In the genomic region with DNA sequence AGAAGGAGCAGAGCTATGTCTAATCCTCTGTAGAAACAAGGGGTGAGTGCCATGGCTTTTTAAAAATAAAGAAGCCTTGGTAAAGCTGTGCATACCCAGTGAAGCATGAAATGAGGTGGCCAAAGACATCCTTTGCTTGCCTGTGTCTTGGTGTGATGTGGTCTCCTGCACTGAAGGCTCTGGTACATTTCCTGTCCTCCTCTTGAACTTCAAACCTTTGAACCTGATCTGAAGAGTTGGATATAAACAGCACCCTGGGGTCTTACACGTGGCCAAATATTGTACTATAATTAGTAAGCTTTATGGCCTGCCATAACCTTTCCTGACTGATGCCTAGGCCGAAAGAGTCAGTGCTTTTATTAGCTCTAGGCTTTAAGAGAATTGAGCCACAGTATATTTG, we compare ENCODE assay signal across 23 mouse cellular contexts.
DNase-seq lines count a peak whose midpoint lies in the region; ATAC-seq and TF ChIP-seq lines count a peak whose summit lies in the region.
"Had no signal": no experiment of that assay in that cellular context is flagged by ENCODE, and none has a peak within 500 bp of the region (broad histone marks: within the 10 kb centered on the region; RNA-seq: fewer than 3 reads in every experiment).

No protein-coding gene starts in this region.

- ATAC-seq in hindbrain, embryonic 14.5 days (ENCODE audit: low FRiP score) = no peak
- ATAC-seq in hindbrain, embryonic 11.5 days (ENCODE audit: low FRiP score) = no peak
- ATAC-seq in limb, embryonic 14.5 days (ENCODE audit: low FRiP score, low read depth) = no peak
- peak; percentile 80 for ATAC-seq in intestine, embryonic 15.5 days
- 0 out of 2 replicates have a peak, but pooled peaks have one; percentile 39 for ATAC-seq in neural tube, embryonic 15.5 days (ENCODE audit: low FRiP score)
- ATAC-seq in megakaryocyte progenitor cell, adult 5-6 weeks (replicated peaks; ENCODE audit: poor library complexity) = no peak
- ATAC-seq: forebrain, postnatal 0 days; hindbrain, postnatal 0 days; lung, postnatal 0 days; midbrain, embryonic 16.5 days had no signal

- no peak overlapping the region for H3K9ac ChIP-seq in hindbrain, embryonic 14.5 days
- H3K9ac ChIP-seq in hindbrain, embryonic 11.5 days (ENCODE audit: low read depth, low read length) = no peak overlapping the region
- no peak overlapping the region for H3K9ac ChIP-seq in limb, embryonic 14.5 days (ENCODE audit: low read depth, low read length, severe bottlenecking)
- no peak overlapping the region for H3K9ac ChIP-seq in intestine, embryonic 15.5 days
- no peak overlapping the region for H3K9ac ChIP-seq in neural tube, embryonic 15.5 days (replicated peaks)
- H3K9ac ChIP-seq: embryonic facial prominence, embryonic 15.5 days; forebrain, postnatal 0 days; heart, embryonic 13.5 days; limb, embryonic 15.5 days had no signal

- H3K27ac ChIP-seq in hindbrain, embryonic 14.5 days = 0 out of 2 replicates have a peak overlapping the region, but pooled peaks have one; percentile 14
- no peak overlapping the region for H3K27ac ChIP-seq in hindbrain, embryonic 11.5 days (ENCODE audit: low read depth, low read length)
- H3K27ac ChIP-seq in limb, embryonic 14.5 days (replicated peaks; ENCODE audit: low read depth, low read length) = no peak overlapping the region
- no peak overlapping the region for H3K27ac ChIP-seq in limb, embryonic 10.5 days
- H3K27ac ChIP-seq in intestine, embryonic 15.5 days = no peak overlapping the region
- no peak overlapping the region for H3K27ac ChIP-seq in neural tube, embryonic 15.5 days (replicated peaks)
- H3K27ac ChIP-seq: embryonic facial prominence, embryonic 15.5 days; forebrain, embryonic 10.5 days; heart, embryonic 13.5 days; hindbrain, postnatal 0 days; limb, embryonic 15.5 days had no signal

- 41% methylated on average over 2 of the region's 2 CpGs for WGBS in hindbrain, embryonic 14.5 days
- 44% methylated on average over 2 of the region's 2 CpGs for WGBS in hindbrain, embryonic 11.5 days
- WGBS in limb, embryonic 14.5 days = 11% methylated on average over 2 of the region's 2 CpGs
- 19% methylated on average over 2 of the region's 2 CpGs for WGBS in limb, embryonic 10.5 days
- 18% methylated on average over 2 of the region's 2 CpGs for WGBS in intestine, embryonic 15.5 days
- WGBS in neural tube, embryonic 15.5 days = 17% methylated on average over 2 of the region's 2 CpGs

- DNase-seq in hindbrain, embryonic 14.5 days (ENCODE audit: low spot score) = no peak
- DNase-seq in hindbrain, embryonic 11.5 days (ENCODE audit: low spot score) = no peak
- DNase-seq in limb, embryonic 14.5 days (ENCODE audit: low spot score) = peak; percentile 19
- no peak for DNase-seq in limb, embryonic 10.5 days (ENCODE audit: low spot score)
- DNase-seq in layer of hippocampus, adult 11-12 months (ENCODE audit: low spot score) = no peak
- DNase-seq: adrenal gland, postnatal 10 days; cerebellum, adult 9-10 months; forebrain, postnatal 0 days; heart, adult 18-20 months; layer of hippocampus, postnatal 36 days; spleen, adult 18-20 months; thymus, adult 18-20 months; thymus, postnatal 4 days had no signal

- no peak for TF ChIP-seq POLR2A in limb, embryonic 14.5 days (IDR thresholded peaks at IDR 0.05; ENCODE audit: borderline replicate concordance, extremely low read depth, insufficient read depth, insufficient read length)

- H3K4me2 ChIP-seq in hindbrain, embryonic 14.5 days (replicated peaks) = no peak overlapping the region
- H3K4me2 ChIP-seq in hindbrain, embryonic 11.5 days (replicated peaks; ENCODE audit: low read depth, low read length) = no peak overlapping the region
- H3K4me2 ChIP-seq in limb, embryonic 14.5 days (replicated peaks; ENCODE audit: low read depth, low read length, severe bottlenecking) = no peak overlapping the region
- H3K4me2 ChIP-seq in intestine, embryonic 15.5 days (replicated peaks) = no peak overlapping the region
- no peak overlapping the region for H3K4me2 ChIP-seq in neural tube, embryonic 15.5 days
- H3K4me2 ChIP-seq: embryonic facial prominence, embryonic 15.5 days; heart, embryonic 13.5 days; limb, embryonic 15.5 days had no signal

- peaks cover 5% of the 10 kb centered on the region; the same call in 1 of the 2 replicates for H3K4me1 ChIP-seq in hindbrain, embryonic 14.5 days (replicated peaks; ENCODE audit: control insufficient read depth, insufficient read depth, low read length)
- no peaks in the 10 kb centered on the region; the same call in 1 of the 2 replicates for H3K4me1 ChIP-seq in hindbrain, embryonic 11.5 days (replicated peaks; ENCODE audit: control insufficient read depth, insufficient read depth, low read length)
- H3K4me1 ChIP-seq in limb, embryonic 14.5 days (ENCODE audit: control insufficient read depth, insufficient read depth, low read length) = peaks cover 13% of the 10 kb centered on the region
- H3K4me1 ChIP-seq in limb, embryonic 10.5 days = peaks cover 25% of the 10 kb centered on the region
- no peaks in the 10 kb centered on the region for H3K4me1 ChIP-seq in intestine, embryonic 15.5 days (replicated peaks)
- H3K4me1 ChIP-seq in neural tube, embryonic 15.5 days = no peaks in the 10 kb centered on the region
- H3K4me1 ChIP-seq: limb, embryonic 15.5 days had no signal

- H3K27me3 ChIP-seq in hindbrain, embryonic 14.5 days (ENCODE audit: control insufficient read depth, insufficient read depth, low read length) = no peaks in the 10 kb centered on the region
- H3K27me3 ChIP-seq in hindbrain, embryonic 11.5 days (ENCODE audit: control insufficient read depth, insufficient read depth, low read length) = no peaks in the 10 kb centered on the region
- no peaks in the 10 kb centered on the region for H3K27me3 ChIP-seq in limb, embryonic 14.5 days (ENCODE audit: control insufficient read depth, insufficient read depth, low read length)
- H3K27me3 ChIP-seq in limb, embryonic 10.5 days (ENCODE audit: low read depth, poor library complexity, severe bottlenecking) = no peaks in the 10 kb centered on the region
- no peaks in the 10 kb centered on the region for H3K27me3 ChIP-seq in intestine, embryonic 15.5 days (replicated peaks)
- no peaks in the 10 kb centered on the region for H3K27me3 ChIP-seq in neural tube, embryonic 15.5 days (replicated peaks)
- H3K27me3 ChIP-seq: embryonic facial prominence, embryonic 15.5 days; heart, embryonic 13.5 days; limb, embryonic 15.5 days had no signal

- no peak overlapping the region for H3K4me3 ChIP-seq in hindbrain, embryonic 14.5 days (replicated peaks; ENCODE audit: low read length)
- no peak overlapping the region for H3K4me3 ChIP-seq in hindbrain, embryonic 11.5 days (ENCODE audit: low read depth, low read length)
- H3K4me3 ChIP-seq in limb, embryonic 14.5 days (replicated peaks; ENCODE audit: low read length) = no peak overlapping the region
- no peak overlapping the region for H3K4me3 ChIP-seq in limb, embryonic 10.5 days
- no peak overlapping the region for H3K4me3 ChIP-seq in intestine, embryonic 15.5 days (replicated peaks)
- H3K4me3 ChIP-seq in neural tube, embryonic 15.5 days (replicated peaks) = no peak overlapping the region
- H3K4me3 ChIP-seq: embryonic facial prominence, embryonic 15.5 days; forebrain, embryonic 10.5 days; heart, embryonic 13.5 days; limb, embryonic 15.5 days had no signal

- H3K9me3 ChIP-seq in hindbrain, embryonic 14.5 days (ENCODE audit: control insufficient read depth, low read length) = no peaks in the 10 kb centered on the region
- H3K9me3 ChIP-seq in hindbrain, embryonic 11.5 days (ENCODE audit: control insufficient read depth, low read length) = no peaks in the 10 kb centered on the region
- no peaks in the 10 kb centered on the region for H3K9me3 ChIP-seq in limb, embryonic 14.5 days (ENCODE audit: control insufficient read depth, low read length)
- no peaks in the 10 kb centered on the region for H3K9me3 ChIP-seq in limb, embryonic 10.5 days (replicated peaks)
- no peaks in the 10 kb centered on the region for H3K9me3 ChIP-seq in intestine, embryonic 15.5 days
- H3K9me3 ChIP-seq in neural tube, embryonic 15.5 days (replicated peaks) = no peaks in the 10 kb centered on the region
- H3K9me3 ChIP-seq: embryonic facial prominence, embryonic 15.5 days; forebrain, embryonic 10.5 days; heart, embryonic 13.5 days; limb, embryonic 15.5 days had no signal

- no peaks in the 10 kb centered on the region for H3K36me3 ChIP-seq in hindbrain, embryonic 14.5 days (replicated peaks; ENCODE audit: control insufficient read depth, insufficient read depth)
- no peaks in the 10 kb centered on the region for H3K36me3 ChIP-seq in hindbrain, embryonic 11.5 days (ENCODE audit: control insufficient read depth, insufficient read depth, low read length)
- H3K36me3 ChIP-seq in limb, embryonic 14.5 days (ENCODE audit: control insufficient read depth, insufficient read depth, low read length) = no peaks in the 10 kb centered on the region
- H3K36me3 ChIP-seq in limb, embryonic 10.5 days = no peaks in the 10 kb centered on the region
- H3K36me3 ChIP-seq in intestine, embryonic 15.5 days = no peaks in the 10 kb centered on the region
- H3K36me3 ChIP-seq in neural tube, embryonic 15.5 days = no peaks in the 10 kb centered on the region
- H3K36me3 ChIP-seq: embryonic facial prominence, embryonic 15.5 days; forebrain, embryonic 10.5 days; heart, embryonic 13.5 days; limb, embryonic 15.5 days had no signal

Comparison
In these comparisons a context has a peak if more than half of its experiments do, and no peak if none do; other contexts are left out.
1. ATAC-seq: peak in intestine, embryonic 15.5 days (single experiment) and neural tube, embryonic 15.5 days (single experiment); none in hindbrain, embryonic 14.5 days (single experiment), hindbrain, embryonic 11.5 days (single experiment), limb, embryonic 14.5 days (single experiment) and megakaryocyte progenitor cell, adult 5-6 weeks (single experiment).